Mouse (Mus musculus) embryonic fibroblast, embryonic 13.5 days (primary cell): ENCODE measurements at regions not wholly inside any gene's neighbourhood (a gene's known extent, or its start where the extent isn't known, plus 50 kb on each side); places are given as distances from the start of the nearest gene placed in this dataset.

Experiments
- CTCF ChIP-seq: IDR thresholded peaks from 2 replicates; pipeline ENCODE4 v1.5.1; 2011; ENCODE audit warnings: mild to moderate bottlenecking, control low read depth, low read length, moderate library complexity, borderline replicate concordance; ENCODE audit not compliant: insufficient read depth
- POLR2A ChIP-seq: IDR thresholded peaks from 2 replicates; pipeline ENCODE4 v1.6.1; 2011; ENCODE audit warnings: low read depth, mild to moderate bottlenecking, control low read depth, low read length, moderate library complexity

GRCm38 (mm10) chr17:59382225-59383106, 369.3 kb upstream of the Nudt12 start:
- TF ChIP-seq POLR2A (no peak), CTCF (no peak)
